Mouse (Mus musculus) intestine, embryonic 14.5 days (tissue): ENCODE measurements around the gene Tex9. TPM values are rescaled to one million over a fixed set of nuclear protein-coding genes. Genes with fewer than 3 reads are reported as not detected.
A peak's percentile ranks its signal among the peaks of the same experiment; 100 is the strongest.

Experiments
- ATAC-seq: fragments of 200-750 bp; cut with Nextera tagmentation; replicated peaks from 2 replicates; pipeline ENCODE4 v1.8.0; 2017; ENCODE audit warnings: low read depth, moderate number of reproducible peaks, moderate TSS enrichment, moderate library complexity; ENCODE audit not compliant: low FRiP score, low TSS enrichment
- DNase-seq: peaks from one replicate; pipeline ENCODE4 v3.0.0-alpha.2; 2018; ENCODE audit warnings: low spot score
- H3K27ac ChIP-seq: fragments of 300-500 bp; sonication (generic); 2 replicates; pipeline ENCODE4 v1.5.1; 2014; ENCODE audit warnings: low read depth, mild to moderate bottlenecking, control low read depth
- H3K27me3 ChIP-seq: fragments of 300-500 bp; sonication (generic); replicated peaks from 2 replicates; pipeline ENCODE4 v1.6.1; 2014; ENCODE audit warnings: low read length, control low read depth; ENCODE audit not compliant: control insufficient read depth, insufficient read depth
- H3K36me3 ChIP-seq: fragments of 300-500 bp; sonication (generic); 2 replicates; pipeline ENCODE4 v1.6.1; 2014; ENCODE audit warnings: low read length, control low read depth; ENCODE audit not compliant: control insufficient read depth, insufficient read depth
- H3K4me1 ChIP-seq: fragments of 300-500 bp; sonication (generic); replicated peaks from 2 replicates; pipeline ENCODE4 v1.6.1; 2014; ENCODE audit warnings: low read length, control low read depth, mixed read lengths; ENCODE audit not compliant: control insufficient read depth, insufficient read depth
- H3K4me2 ChIP-seq: fragments of 300-500 bp; sonication (generic); 2 replicates; pipeline ENCODE4 v1.6.1; 2014; ENCODE audit warnings: low read length
- H3K4me3 ChIP-seq: fragments of 300-500 bp; sonication (generic); 2 replicates; pipeline ENCODE4 v1.5.1; 2014; ENCODE audit warnings: low read depth, low read length, control low read depth, mixed read lengths
- H3K9ac ChIP-seq: fragments of 300-500 bp; sonication (generic); 2 replicates; pipeline ENCODE4 v1.6.1; 2014; ENCODE audit warnings: mild to moderate bottlenecking, low read length
- H3K9me3 ChIP-seq: fragments of 300-500 bp; sonication (generic); 2 replicates; pipeline ENCODE4 v1.6.1; 2016; ENCODE audit warnings: low read length, control low read depth; ENCODE audit not compliant: control insufficient read depth
- WGBS: fragments of 180-500 bp; shearing (Covaris S2); extraction: QIAGEN DNeasy Blood & Tissue Kit; methylation state at CpG from one replicate; pipeline ENCODE4 v1.1.7; 2014; 5-methylcytosine and 5-hydroxymethylcytosine counted together
- polyA plus RNA-seq: library from polyadenylated mRNA; unstranded; fragments of >200 nt; fragmentation: Nextera tagmentation; extraction: Ambion mirVana; gene quantifications from 2 replicates; pipeline ENCODE4 v1.2.1, GENCODE M21; 2014

The Tex9 gene
- 22.8 and 25.0 TPM in 2 replicates for polyA plus RNA-seq

DNA sequence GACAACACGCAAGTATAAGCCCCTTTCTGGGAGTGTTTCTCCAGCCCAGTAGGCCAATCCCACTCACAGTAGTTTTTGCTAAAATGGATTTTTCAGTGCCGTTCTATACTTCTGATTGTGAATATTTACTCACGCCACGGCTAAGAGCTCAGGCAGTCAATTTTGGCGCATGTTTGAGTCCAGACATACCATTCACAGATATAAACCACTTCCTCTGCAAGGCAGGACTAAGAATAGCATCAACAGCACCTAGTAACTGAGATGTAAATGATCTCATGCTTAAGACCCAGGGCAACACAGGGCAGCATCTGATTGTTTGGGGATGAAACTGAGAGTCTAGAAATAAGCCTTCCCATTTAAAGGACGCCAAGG is at the start of gene Tex9:
Gene Tex9, minus strand, starts transcription at position 19 of the 372 bp plus-strand sequence.
- Histone ChIP-seq H3K9ac (peak within 1 kb of the TSS; percentile 47), H3K9me3 (no peaks in the 10 kb centered on the region), H3K27me3 (no peaks in the 10 kb centered on the region), H3K27ac (peak within 1 kb of the TSS; percentile 29; the same call in 1 of the 2 replicates), H3K4me1 (peaks cover 13% of the 10 kb centered on the region), H3K36me3 (peaks cover 12% of the 10 kb centered on the region), H3K4me3 (peak within 1 kb of the TSS; percentile 67), H3K4me2 (peak within 1 kb of the TSS; percentile 64)
- ATAC-seq (peak; percentile 50; the same call in 1 of the 2 replicates), DNase-seq (no peak)
- 9% methylated on average over 6 of the region's 6 CpGs for WGBS

GRCm38 (mm10) chr9:72537086-72537485 is 45.1 kb upstream of the Tex9 start:
- no peak for ATAC-seq
- WGBS: 65% methylated on average over 1 of the region's 1 CpGs

GRCm38 (mm10) chr9:72535394-72535793 is 43.4 kb upstream of the Tex9 start:
- Histone ChIP-seq H3K4me2 (no peak overlapping the region), H3K9me3 (no peaks in the 10 kb centered on the region), H3K36me3 (peaks cover 3% of the 10 kb centered on the region; the same call in 1 of the 2 replicates), H3K27me3 (no peaks in the 10 kb centered on the region), H3K27ac (no peak overlapping the region), H3K4me1 (peaks cover 4% of the 10 kb centered on the region; the same call in 1 of the 2 replicates), H3K9ac (no peak overlapping the region), H3K4me3 (no peak overlapping the region)
- WGBS: 85% methylated on average over 3 of the region's 3 CpGs
- DNase-seq (no peak), ATAC-seq (no peak)

More at GRCm38 (mm10) chr9:72537086-72537485, 45.1 kb upstream of the Tex9 start:
- no peak for DNase-seq
- no peaks in the 10 kb centered on the region for H3K27me3 ChIP-seq
- H3K9ac ChIP-seq: no peak overlapping the region
- no peak overlapping the region for H3K4me2 ChIP-seq
- H3K4me1 ChIP-seq: peaks cover 4% of the 10 kb centered on the region; the same call in 1 of the 2 replicates
- no peak overlapping the region for H3K27ac ChIP-seq
- H3K36me3 ChIP-seq: peaks cover 6% of the 10 kb centered on the region; the same call in 1 of the 2 replicates
- no peak overlapping the region for H3K4me3 ChIP-seq
- no peaks in the 10 kb centered on the region for H3K9me3 ChIP-seq

DNA sequence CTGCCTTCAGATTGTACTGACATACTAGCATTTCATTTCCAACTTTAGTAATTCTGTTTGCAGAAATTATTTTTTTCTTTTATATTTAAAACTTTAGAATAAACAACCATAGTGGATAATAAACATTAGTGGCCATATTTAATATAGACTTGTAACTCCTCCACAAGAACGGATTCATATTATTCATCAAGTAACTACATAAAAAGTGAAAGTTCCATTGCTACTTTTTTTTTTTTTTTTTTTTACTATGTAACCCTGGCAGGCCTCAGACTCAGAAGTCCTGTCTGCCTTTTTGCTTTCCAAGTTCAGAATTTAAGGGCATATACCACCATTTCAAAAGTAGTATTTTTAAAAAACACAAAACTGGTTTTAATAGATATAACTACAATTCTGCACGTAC is 43.0 kb upstream of the Tex9 start:
- Histone ChIP-seq H3K9me3 (no peaks in the 10 kb centered on the region), H3K4me1 (peaks cover 5% of the 10 kb centered on the region; the same call in 1 of the 2 replicates), H3K4me3 (no peak overlapping the region), H3K4me2 (peak overlapping the region; percentile 82; the same call in 1 of the 2 replicates), H3K36me3 (no peaks in the 10 kb centered on the region), H3K27me3 (no peaks in the 10 kb centered on the region), H3K27ac (no peak overlapping the region), H3K9ac (no peak overlapping the region)
- DNase-seq: no peak
- 78% methylated on average over 2 of the region's 2 CpGs for WGBS
- ATAC-seq: no peak

- Histone ChIP-seq H3K9ac (peak overlapping the region; percentile 98), H3K27me3 (no peaks in the 10 kb centered on the region), H3K27ac (peak overlapping the region; percentile 98), H3K4me3 (peak overlapping the region; percentile 96), H3K36me3 (no peaks in the 10 kb centered on the region), H3K4me1 (peaks cover 9% of the 10 kb centered on the region; the same call in 1 of the 2 replicates), H3K4me2 (peak overlapping the region; percentile 82), H3K9me3 (no peaks in the 10 kb centered on the region)
- DNase-seq (no peak), ATAC-seq (no peak)
- WGBS: 5% methylated on average over 2 of the region's 2 CpGs
Measured at GRCm38 (mm10) chr9:72533089-72533415, 41.0 kb upstream of the Tex9 start.

DNA sequence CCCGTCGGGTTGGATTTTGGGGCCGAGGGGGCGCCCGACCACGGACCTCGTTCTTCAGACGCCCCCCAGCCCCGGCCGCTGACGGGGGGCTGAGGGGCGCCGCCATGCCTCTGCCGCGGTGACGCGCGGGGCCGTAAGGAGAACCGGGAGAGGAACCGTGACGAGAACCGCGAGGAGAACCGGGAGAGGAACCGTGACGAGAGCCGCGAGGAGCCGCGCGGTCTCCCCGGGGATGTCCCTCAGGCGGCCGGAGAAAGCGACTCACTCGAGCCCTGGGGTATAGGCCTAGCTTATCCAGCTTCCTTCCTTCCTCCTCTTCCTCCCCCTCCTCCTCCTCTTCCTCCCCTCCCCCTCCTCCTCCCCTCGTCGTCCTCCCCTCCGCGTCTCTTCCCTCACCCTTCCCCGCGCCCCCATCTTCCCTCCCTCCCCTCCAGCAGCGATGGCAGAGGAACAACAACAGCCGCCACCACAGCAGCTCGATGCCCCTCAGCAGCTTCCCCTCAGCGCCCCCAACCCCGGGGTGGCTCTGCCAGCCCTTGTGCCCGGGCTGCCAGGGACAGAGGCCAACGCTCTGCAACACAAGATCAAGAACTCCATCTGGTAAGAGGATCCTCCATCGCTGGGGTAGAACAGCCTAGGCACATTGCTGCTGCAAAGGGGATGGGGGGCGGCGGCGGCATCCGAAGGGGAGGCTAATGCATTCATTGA is 40.5 kb upstream of the Tex9 start:
- no peaks in the 10 kb centered on the region for H3K36me3 ChIP-seq
- H3K27me3 ChIP-seq: no peaks in the 10 kb centered on the region
- WGBS: under 1% methylated on average over 25 of the region's 55 CpGs
- ATAC-seq: peak; percentile 24
- peaks cover 9% of the 10 kb centered on the region; the same call in 1 of the 2 replicates for H3K4me1 ChIP-seq
- H3K9ac ChIP-seq: peak overlapping the region; percentile 98
- DNase-seq: peak; percentile 84
- peak overlapping the region; percentile 82 for H3K4me2 ChIP-seq
- H3K9me3 ChIP-seq: no peaks in the 10 kb centered on the region
- H3K27ac ChIP-seq: peak overlapping the region; percentile 98
- peak overlapping the region; percentile 96 for H3K4me3 ChIP-seq

GRCm38 (mm10) chr9:72531996-72532380 is 40.0 kb upstream of the Tex9 start, which contains the start of gene Rfx7:
TSS of gene Rfx7 (plus strand) at chr9:72532240.
- 1% methylated on average over 49 of the region's 63 CpGs for WGBS
- peak within 1 kb of the TSS; percentile 82 for H3K4me2 ChIP-seq
- H3K27me3 ChIP-seq: no peaks in the 10 kb centered on the region
- ATAC-seq: peak; percentile 90
- peak within 1 kb of the TSS; percentile 98 for H3K9ac ChIP-seq
- peak within 1 kb of the TSS; percentile 98 for H3K27ac ChIP-seq
- H3K4me1 ChIP-seq: peaks cover 9% of the 10 kb centered on the region; the same call in 1 of the 2 replicates
- no peak for DNase-seq
- H3K36me3 ChIP-seq: no peaks in the 10 kb centered on the region
- H3K4me3 ChIP-seq: peak within 1 kb of the TSS; percentile 96
- no peaks in the 10 kb centered on the region for H3K9me3 ChIP-seq

DNA sequence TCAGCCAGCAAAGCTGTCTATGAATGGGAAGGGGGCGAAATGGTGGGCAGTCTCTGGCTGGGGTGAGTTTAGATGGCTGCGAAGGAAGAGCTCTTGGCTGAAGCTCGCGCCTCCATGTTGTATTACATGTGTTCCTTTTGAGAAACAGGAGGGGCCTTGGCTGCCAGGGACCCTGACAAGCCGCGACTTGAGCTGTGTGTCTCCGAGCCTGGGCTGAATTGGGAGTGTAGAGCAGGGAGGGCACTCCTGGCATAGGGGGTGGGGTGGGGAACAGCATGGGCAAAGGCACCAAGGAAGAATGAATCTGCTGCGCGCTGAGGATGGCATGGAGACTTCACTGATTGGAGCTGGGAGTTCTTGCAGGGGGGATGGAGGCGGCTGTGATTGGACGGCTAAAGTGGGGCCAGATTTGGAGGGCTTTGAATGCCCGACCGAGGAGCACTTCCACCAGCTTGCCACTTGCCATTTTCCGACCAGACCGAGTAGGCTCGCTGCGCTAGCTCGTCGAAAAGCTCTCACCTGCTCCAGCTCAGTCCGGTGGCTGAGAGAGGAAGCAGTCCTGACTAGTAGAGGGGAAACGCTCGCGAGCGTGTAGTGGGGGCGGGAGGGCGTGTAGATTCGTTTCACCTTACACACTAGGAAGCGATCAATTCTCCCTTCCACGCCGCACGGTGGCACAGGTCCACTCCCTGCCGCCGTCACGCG is 39.4 kb upstream of the Tex9 start:
- no peaks in the 10 kb centered on the region for H3K27me3 ChIP-seq
- no peaks in the 10 kb centered on the region for H3K36me3 ChIP-seq
- H3K4me1 ChIP-seq: peaks cover 9% of the 10 kb centered on the region; the same call in 1 of the 2 replicates
- peak; percentile 85 for ATAC-seq
- H3K4me3 ChIP-seq: peak overlapping the region; percentile 96
- peak overlapping the region; percentile 98 for H3K9ac ChIP-seq
- DNase-seq: peak; percentile 92
- peak overlapping the region; percentile 82 for H3K4me2 ChIP-seq
- peak overlapping the region; percentile 98 for H3K27ac ChIP-seq
- 2% methylated on average over 35 of the region's 35 CpGs for WGBS
- H3K9me3 ChIP-seq: no peaks in the 10 kb centered on the region
